Mouse (Mus musculus): Measurements from ENCODE around the gene Gpr142. TPM values are rescaled to one million over a fixed set of nuclear protein-coding genes. Genes with fewer than 3 reads are reported as not detected.
A peak's percentile ranks its signal among the peaks of the same experiment; 100 is the strongest.

The Gpr142 gene
- polyA plus RNA-seq, 1 experiment from 2014 or later = 0.19 TPM

- H3K36me3 ChIP-seq (ENCODE audit: control insufficient read depth, insufficient read depth, low read length) = no peaks in the 10 kb centered on the region
- H3K9ac ChIP-seq (ENCODE audit: low read depth, low read length) = no peak overlapping the region
- ATAC-seq (ENCODE audit: low FRiP score, low TSS enrichment) = peak; percentile 63
- no peaks in the 10 kb centered on the region for H3K9me3 ChIP-seq (ENCODE audit: control insufficient read depth, low read length)
- no peak overlapping the region for H3K27ac ChIP-seq (ENCODE audit: low read depth, low read length)
- peaks cover 22% of the 10 kb centered on the region for H3K4me1 ChIP-seq (ENCODE audit: control insufficient read depth, insufficient read depth, low read length)
- peaks cover 80% of the 10 kb centered on the region for H3K27me3 ChIP-seq (ENCODE audit: control insufficient read depth, insufficient read depth, low read length)
- 7% methylated on average over 30 of the region's 30 CpGs for WGBS
- H3K4me2 ChIP-seq (replicated peaks; ENCODE audit: low read depth, low read length) = peak overlapping the region; percentile 31
- peak overlapping the region; percentile 9; the same call in 1 of the 2 replicates for H3K4me3 ChIP-seq (ENCODE audit: low read length)
Observed at GRCm38 (mm10) chr11:114789061-114789714, 9.5 kb upstream of the Gpr142 start.

DNA sequence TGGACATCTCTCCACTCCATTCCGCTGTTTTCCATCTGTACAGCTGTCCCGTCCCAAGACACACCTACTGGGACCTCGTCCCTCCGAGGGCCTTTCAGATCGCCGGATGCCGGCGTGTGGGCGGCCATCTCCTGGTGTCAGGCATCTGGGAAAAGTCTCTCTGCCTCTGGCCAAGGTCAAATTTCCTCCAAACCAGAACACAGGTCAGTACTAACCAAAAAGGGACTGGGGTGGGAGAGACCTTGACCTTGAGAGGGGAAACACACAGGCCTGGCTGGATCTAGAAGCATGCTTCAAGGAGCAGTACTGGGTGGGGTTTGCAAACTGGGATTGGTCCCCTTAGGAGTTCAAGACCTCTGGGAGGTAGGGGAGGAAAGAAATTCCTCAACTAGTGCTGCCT, 9.0 kb upstream of the Gpr142 start:
- Histone ChIP-seq H3K9me3 (ENCODE audit: control insufficient read depth, low read length) (no peaks in the 10 kb centered on the region), H3K36me3 (ENCODE audit: control insufficient read depth, insufficient read depth, low read length) (no peaks in the 10 kb centered on the region), H3K27me3 (ENCODE audit: control insufficient read depth, insufficient read depth, low read length) (peaks cover 80% of the 10 kb centered on the region), H3K27ac (ENCODE audit: low read depth, low read length) (no peak overlapping the region), H3K4me1 (ENCODE audit: control insufficient read depth, insufficient read depth, low read length) (peaks cover 23% of the 10 kb centered on the region), H3K9ac (ENCODE audit: low read depth, low read length) (no peak overlapping the region), H3K4me3 (ENCODE audit: low read length) (no peak overlapping the region), H3K4me2 (replicated peaks; ENCODE audit: low read depth, low read length) (no peak overlapping the region; the same call in 1 of the 2 replicates)
- WGBS = 36% methylated on average over 9 of the region's 9 CpGs
- ATAC-seq (ENCODE audit: low FRiP score, low TSS enrichment) = no peak; the same call in 1 of the 2 replicates

DNA sequence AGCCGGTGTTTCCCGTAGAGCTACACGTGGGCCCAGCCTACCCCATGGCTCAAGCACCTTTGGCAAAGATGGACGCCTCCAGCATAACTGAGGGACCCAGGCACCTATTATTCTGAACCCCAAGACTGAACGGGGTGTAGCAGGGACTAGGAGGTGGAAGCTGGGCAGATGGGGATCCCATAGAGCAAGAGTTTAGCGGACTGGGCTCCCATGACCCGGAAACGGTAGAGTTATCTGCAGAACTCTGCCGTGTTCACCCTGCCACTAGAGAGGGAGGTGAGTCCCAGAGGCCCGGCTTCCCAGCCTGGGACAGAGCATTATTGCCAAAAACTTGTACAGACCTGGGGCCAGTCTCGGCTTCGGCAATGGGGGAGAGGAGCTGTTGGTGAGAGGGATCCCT, 8.6 kb upstream of the Gpr142 start:
- Histone ChIP-seq H3K27me3 (ENCODE audit: control insufficient read depth, insufficient read depth, low read length) (peaks cover 80% of the 10 kb centered on the region), H3K4me3 (ENCODE audit: low read length) (no peak overlapping the region), H3K4me1 (ENCODE audit: control insufficient read depth, insufficient read depth, low read length) (peaks cover 28% of the 10 kb centered on the region), H3K9ac (ENCODE audit: low read depth, low read length) (no peak overlapping the region), H3K27ac (ENCODE audit: low read depth, low read length) (no peak overlapping the region), H3K36me3 (ENCODE audit: control insufficient read depth, insufficient read depth, low read length) (no peaks in the 10 kb centered on the region), H3K9me3 (ENCODE audit: control insufficient read depth, low read length) (no peaks in the 10 kb centered on the region), H3K4me2 (replicated peaks; ENCODE audit: low read depth, low read length) (no peak overlapping the region)
- 74% methylated on average over 12 of the region's 12 CpGs for whole genome bisulfite sequencing
- no peak for ATAC-seq (ENCODE audit: low FRiP score, low TSS enrichment)

- Histone ChIP-seq H3K9me3 (ENCODE audit: control insufficient read depth, low read length) (no peaks in the 10 kb centered on the region), H3K36me3 (ENCODE audit: control insufficient read depth, insufficient read depth, low read length) (no peaks in the 10 kb centered on the region), H3K27me3 (ENCODE audit: control insufficient read depth, insufficient read depth, low read length) (peaks cover 74% of the 10 kb centered on the region), H3K4me2 (replicated peaks; ENCODE audit: low read depth, low read length) (no peak overlapping the region), H3K4me3 (ENCODE audit: low read length) (no peak overlapping the region), H3K9ac (ENCODE audit: low read depth, low read length) (no peak overlapping the region), H3K4me1 (ENCODE audit: control insufficient read depth, insufficient read depth, low read length) (peaks cover 33% of the 10 kb centered on the region), H3K27ac (ENCODE audit: low read depth, low read length) (no peak overlapping the region)
- no peak for ATAC-seq (ENCODE audit: low FRiP score, low TSS enrichment)
- WGBS = 35% methylated on average over 4 of the region's 4 CpGs
Observed at GRCm38 (mm10) chr11:114790841-114791240, 7.9 kb upstream of the Gpr142 start.

DNA sequence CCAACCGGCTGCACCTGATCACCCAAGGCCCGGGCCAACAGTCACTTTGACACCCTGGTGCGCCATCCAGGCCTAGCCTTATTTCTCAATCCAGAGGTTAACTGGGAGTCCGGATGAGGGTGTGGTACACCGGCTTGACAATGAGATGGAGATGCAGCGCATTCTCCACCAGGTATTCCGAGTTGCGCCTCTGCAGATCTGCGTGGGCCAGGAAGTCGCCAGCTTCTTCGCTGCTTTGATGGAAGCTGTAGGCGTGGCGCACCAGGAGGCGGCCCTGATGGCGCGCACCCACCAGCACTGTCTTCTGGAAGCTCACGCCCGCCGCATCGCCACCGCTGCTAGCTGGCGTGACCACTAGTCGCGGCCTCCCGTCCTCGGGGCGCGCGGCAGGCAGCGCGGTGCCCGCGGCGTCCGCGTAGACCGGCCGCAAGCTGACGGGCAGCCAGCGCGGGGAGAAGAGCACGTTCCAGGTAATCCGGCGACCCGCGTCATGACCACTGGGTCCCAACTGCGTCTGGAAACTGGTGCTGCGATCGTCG, 7.3 kb upstream of the Gpr142 start:
- ATAC-seq (ENCODE audit: low FRiP score, low TSS enrichment) = no peak
- Histone ChIP-seq H3K4me1 (ENCODE audit: control insufficient read depth, insufficient read depth, low read length) (peaks cover 37% of the 10 kb centered on the region), H3K4me3 (ENCODE audit: low read length) (peak overlapping the region; percentile 38), H3K9me3 (ENCODE audit: control insufficient read depth, low read length) (no peaks in the 10 kb centered on the region), H3K36me3 (ENCODE audit: control insufficient read depth, insufficient read depth, low read length) (no peaks in the 10 kb centered on the region), H3K27me3 (ENCODE audit: control insufficient read depth, insufficient read depth, low read length) (peaks cover 68% of the 10 kb centered on the region), H3K4me2 (replicated peaks; ENCODE audit: low read depth, low read length) (peak overlapping the region; percentile 89), H3K9ac (ENCODE audit: low read depth, low read length) (no peak overlapping the region), H3K27ac (ENCODE audit: low read depth, low read length) (no peak overlapping the region)
- WGBS = 4% methylated on average over 49 of the region's 50 CpGs

- peaks cover 37% of the 10 kb centered on the region for H3K4me1 ChIP-seq (ENCODE audit: control insufficient read depth, insufficient read depth, low read length)
- no peaks in the 10 kb centered on the region for H3K36me3 ChIP-seq (ENCODE audit: control insufficient read depth, insufficient read depth, low read length)
- under 1% methylated on average over 58 of the region's 59 CpGs for WGBS
- no peaks in the 10 kb centered on the region for H3K9me3 ChIP-seq (ENCODE audit: control insufficient read depth, low read length)
- ATAC-seq (ENCODE audit: low FRiP score, low TSS enrichment) = no peak
- H3K27ac ChIP-seq (ENCODE audit: low read depth, low read length) = no peak overlapping the region
- H3K9ac ChIP-seq (ENCODE audit: low read depth, low read length) = 0 out of 2 replicates have a peak overlapping the region, but pooled peaks have one; percentile 38
- peak overlapping the region; percentile 89 for H3K4me2 ChIP-seq (replicated peaks; ENCODE audit: low read depth, low read length)
- H3K27me3 ChIP-seq (ENCODE audit: control insufficient read depth, insufficient read depth, low read length) = peaks cover 63% of the 10 kb centered on the region
- peak overlapping the region; percentile 38 for H3K4me3 ChIP-seq (ENCODE audit: low read length)
Observed at GRCm38 (mm10) chr11:114791891-114792411, 6.8 kb upstream of the Gpr142 start.

DNA sequence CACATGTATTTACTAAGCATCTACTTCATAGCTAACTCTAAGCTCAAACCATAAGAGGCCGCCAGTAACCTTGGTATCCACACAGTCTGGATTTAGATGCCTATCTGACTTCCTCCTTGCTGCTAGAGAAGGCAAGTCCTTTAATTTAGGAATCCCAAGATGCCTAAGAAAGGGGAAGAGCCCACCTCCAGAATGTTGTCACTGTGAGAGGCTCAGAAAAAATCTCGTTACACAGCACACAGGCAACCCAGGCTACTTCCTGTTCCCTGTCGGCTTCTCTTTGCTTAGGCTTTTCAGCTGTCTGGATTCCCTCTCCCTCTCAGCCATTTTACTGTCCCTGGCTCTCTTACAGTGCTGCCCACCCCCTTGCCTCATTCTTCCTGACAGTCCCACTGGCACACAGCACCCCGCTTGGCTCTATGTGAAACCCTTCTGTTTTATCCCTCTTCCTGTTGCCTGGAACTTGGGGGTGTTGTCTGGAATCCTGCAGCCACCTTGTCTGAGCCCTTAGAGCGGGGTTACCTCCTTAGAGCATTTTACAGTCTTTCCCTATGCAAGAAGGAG, 5.7 kb upstream of the Gpr142 start:
- ATAC-seq (ENCODE audit: low FRiP score, low TSS enrichment) = no peak
- Histone ChIP-seq H3K27me3 (ENCODE audit: control insufficient read depth, insufficient read depth, low read length) (peaks cover 52% of the 10 kb centered on the region), H3K27ac (ENCODE audit: low read depth, low read length) (no peak overlapping the region), H3K9me3 (ENCODE audit: control insufficient read depth, low read length) (no peaks in the 10 kb centered on the region), H3K4me3 (ENCODE audit: low read length) (peak overlapping the region; percentile 38; the same call in 1 of the 2 replicates), H3K36me3 (ENCODE audit: control insufficient read depth, insufficient read depth, low read length) (no peaks in the 10 kb centered on the region), H3K4me1 (ENCODE audit: control insufficient read depth, insufficient read depth, low read length) (peaks cover 37% of the 10 kb centered on the region), H3K9ac (ENCODE audit: low read depth, low read length) (no peak overlapping the region), H3K4me2 (replicated peaks; ENCODE audit: low read depth, low read length) (no peak overlapping the region)
- 54% methylated on average over 5 of the region's 5 CpGs for WGBS

GRCm38 (mm10) chr11:114793868-114794545, 4.7 kb upstream of the Gpr142 start:
- H3K27me3 ChIP-seq (ENCODE audit: control insufficient read depth, insufficient read depth, low read length) = peaks cover 49% of the 10 kb centered on the region
- no peak for ATAC-seq (ENCODE audit: low FRiP score, low TSS enrichment)
- 67% methylated on average over 19 of the region's 19 CpGs for WGBS
- no peak overlapping the region for H3K9ac ChIP-seq (ENCODE audit: low read depth, low read length)
- no peak overlapping the region for H3K4me2 ChIP-seq (replicated peaks; ENCODE audit: low read depth, low read length)
- H3K4me1 ChIP-seq (ENCODE audit: control insufficient read depth, insufficient read depth, low read length) = peaks cover 37% of the 10 kb centered on the region
- no peak overlapping the region for H3K4me3 ChIP-seq (ENCODE audit: low read length)
- no peaks in the 10 kb centered on the region for H3K36me3 ChIP-seq (ENCODE audit: control insufficient read depth, insufficient read depth, low read length)
- no peaks in the 10 kb centered on the region for H3K9me3 ChIP-seq (ENCODE audit: control insufficient read depth, low read length)
- H3K27ac ChIP-seq (ENCODE audit: low read depth, low read length) = no peak overlapping the region
